ENCODE assay signal across 17 mouse cellular contexts in the genomic region with DNA sequence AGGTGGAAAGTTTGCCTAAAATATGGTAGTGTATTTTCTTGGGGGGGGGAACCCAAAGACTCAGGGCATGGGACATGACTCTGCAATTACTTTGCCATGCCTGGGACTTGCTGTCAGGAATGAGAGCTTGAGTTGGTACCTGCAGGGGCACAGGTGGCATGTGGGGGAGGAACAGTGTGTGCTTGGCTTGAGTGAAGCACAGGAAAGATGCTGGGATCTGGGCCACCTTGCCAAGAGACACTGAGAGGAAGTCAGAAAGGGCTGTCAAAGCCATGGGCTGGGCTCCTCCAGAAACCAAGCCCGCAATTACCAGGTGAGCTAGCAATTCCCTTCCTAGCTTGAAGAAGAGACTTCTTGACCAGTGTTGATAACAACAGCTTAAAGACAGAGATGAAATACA. TPM values are rescaled to one million over a fixed set of nuclear protein-coding genes. Genes with fewer than 3 reads are reported as not detected.
DNase-seq lines count a peak whose midpoint lies in the region; ATAC-seq lines count a peak whose summit lies in the region.
"Had no signal": no experiment of that assay in that cellular context is flagged by ENCODE, and none has a peak within 500 bp of the region (broad histone marks: within the 10 kb centered on the region; RNA-seq: fewer than 3 reads in every experiment).

No protein-coding gene starts in this region.

- 96% methylated on average over 1 of the region's 1 CpGs for WGBS in heart, embryonic 12.5 days
- 93% methylated on average over 1 of the region's 1 CpGs for WGBS in midbrain, embryonic 14.5 days

- H3K9ac ChIP-seq in heart, embryonic 12.5 days = no peak overlapping the region
- H3K9ac ChIP-seq in midbrain, embryonic 14.5 days (replicated peaks; ENCODE audit: low read length) = no peak overlapping the region
- H3K9ac ChIP-seq: forebrain, embryonic 13.5 days; forebrain, postnatal 0 days had no signal

- ATAC-seq in heart, embryonic 12.5 days (ENCODE audit: insufficient number of reproducible peaks, low FRiP score) = no peak
- ATAC-seq in midbrain, embryonic 14.5 days (ENCODE audit: low FRiP score, low TSS enrichment) = no peak
- ATAC-seq: forebrain, embryonic 13.5 days; forebrain, postnatal 0 days; hindbrain, embryonic 16.5 days; inflammation-experienced regulatory T-cells, adult 6 months; intestine, postnatal 0 days had no signal

- no peak overlapping the region for H3K27ac ChIP-seq in heart, embryonic 12.5 days (ENCODE audit: poor library complexity, severe bottlenecking)
- H3K27ac ChIP-seq in midbrain, embryonic 14.5 days (replicated peaks; ENCODE audit: low read depth, low read length) = no peak overlapping the region
- H3K27ac ChIP-seq: forebrain, embryonic 13.5 days; heart, adult 2 months had no signal

- H3K4me1 ChIP-seq in heart, embryonic 12.5 days (replicated peaks) = peaks cover 46% of the 10 kb centered on the region
- peaks cover 10% of the 10 kb centered on the region; the same call in 1 of the 2 replicates for H3K4me1 ChIP-seq in midbrain, embryonic 14.5 days (ENCODE audit: control insufficient read depth, insufficient read depth, low read length)

- H3K4me3 ChIP-seq in heart, embryonic 12.5 days = no peak overlapping the region
- H3K4me3 ChIP-seq in midbrain, embryonic 14.5 days (replicated peaks; ENCODE audit: low read depth, low read length) = no peak overlapping the region
- H3K4me3 ChIP-seq: forebrain, embryonic 13.5 days; heart, adult 2 months had no signal

- no peaks in the 10 kb centered on the region for H3K36me3 ChIP-seq in heart, embryonic 12.5 days
- H3K36me3 ChIP-seq in midbrain, embryonic 14.5 days (ENCODE audit: control insufficient read depth, insufficient read depth, low read length) = no peaks in the 10 kb centered on the region

- H3K27me3 ChIP-seq in heart, embryonic 12.5 days (replicated peaks) = no peaks in the 10 kb centered on the region
- H3K27me3 ChIP-seq in midbrain, embryonic 14.5 days (ENCODE audit: control insufficient read depth, insufficient read depth, low read length) = no peaks in the 10 kb centered on the region
- H3K27me3 ChIP-seq: forebrain, embryonic 13.5 days had no signal

- DNase-seq in brain, adult 2 months (ENCODE audit: low read depth, low spot score) = peak; percentile 82
- DNase-seq in cerebellum, adult 11 months = peak; percentile 54
- DNase-seq in cerebellum, adult 8-10 months = peak; percentile 56
- DNase-seq in cerebellum, postnatal 14 days = peak; percentile 81 to 86
- no peak for DNase-seq in thymus, postnatal 25 days
- DNase-seq in adrenal gland, postnatal 36 days = no peak
- no peak for DNase-seq in midbrain, embryonic 14.5 days
- DNase-seq: adrenal gland, adult 2 months; forebrain, postnatal 0 days; gastrocnemius, postnatal 14 days; heart, adult 2 months had no signal

- no peak overlapping the region for H3K4me2 ChIP-seq in heart, embryonic 12.5 days
- no peak overlapping the region for H3K4me2 ChIP-seq in midbrain, embryonic 14.5 days (ENCODE audit: low read length)
- H3K4me2 ChIP-seq: forebrain, embryonic 13.5 days; heart, embryonic 11.5 days had no signal

- no peaks in the 10 kb centered on the region for H3K9me3 ChIP-seq in heart, embryonic 12.5 days (replicated peaks)
- H3K9me3 ChIP-seq in midbrain, embryonic 14.5 days (ENCODE audit: control insufficient read depth, low read length) = no peaks in the 10 kb centered on the region
- H3K9me3 ChIP-seq: forebrain, embryonic 13.5 days had no signal

RNA-seq across cellular contexts. Expression of a gene that starts 40.6 kb away (rescaled TPM):
- 7.0 and 8.6 TPM in 2 replicates for polyA plus RNA-seq in heart, embryonic 12.5 days (2016; fragmentation: Nextera tagmentation; extraction: Ambion mirVana)
- 1 to 10 TPM; 3.5 to 5.4 TPM for total RNA-seq in adrenal gland, postnatal 36 days (2021)
- 26.3 and 27.0 TPM in 2 replicates for polyA plus RNA-seq in midbrain, embryonic 14.5 days (2014; fragmentation: Nextera tagmentation; extraction: Ambion mirVana)

Comparison
In these comparisons a context has a peak if more than half of its experiments do, and no peak if none do; other contexts are left out.
1. DNase-seq: peak in brain, adult 2 months (single experiment), cerebellum, adult 11 months (single experiment), cerebellum, adult 8-10 months (single experiment) and cerebellum, postnatal 14 days (2 of 2); none in thymus, postnatal 25 days (single experiment), adrenal gland, postnatal 36 days (0 of 2) and midbrain, embryonic 14.5 days (single experiment).